8 mouse cellular contexts compared by ENCODE assay signal in the genomic region with DNA sequence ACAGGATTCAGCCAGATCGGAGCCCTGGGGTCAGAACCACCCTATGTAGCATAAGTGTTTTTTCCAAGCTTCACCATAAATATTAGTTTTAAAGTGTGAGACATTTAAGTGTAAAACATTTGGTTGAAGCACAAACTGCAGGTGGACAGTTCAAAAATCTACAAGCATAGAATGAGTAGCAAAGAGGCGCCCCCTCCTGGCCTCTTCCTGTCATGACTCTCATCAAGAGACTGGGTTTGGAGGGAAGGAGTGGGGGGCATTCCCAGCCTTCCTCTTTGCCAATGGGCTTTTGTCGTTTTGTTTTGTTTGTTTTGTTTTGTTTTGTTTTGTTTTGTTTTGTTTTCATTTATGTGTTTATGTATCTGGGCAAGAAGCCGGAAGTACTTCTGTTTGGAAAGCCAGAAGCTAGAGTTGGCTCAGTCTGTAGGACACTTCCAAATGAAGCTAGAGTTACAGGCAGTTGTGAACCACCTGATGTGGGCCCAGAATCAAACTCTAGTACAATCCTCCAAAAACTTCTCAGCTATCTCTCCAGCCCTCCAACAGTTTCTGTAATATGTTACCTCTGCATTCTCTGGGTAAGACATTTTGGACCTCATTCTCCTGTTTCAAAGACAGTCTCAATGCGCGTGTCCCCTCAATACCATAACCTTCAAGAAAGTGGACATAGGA. TPM values are rescaled to one million over a fixed set of nuclear protein-coding genes. Genes with fewer than 3 reads are reported as not detected.
DNase-seq lines count a peak whose midpoint lies in the region; ATAC-seq and TF ChIP-seq lines count a peak whose summit lies in the region.

No protein-coding gene starts in this region.

- H3K4me2 ChIP-seq in hindbrain, embryonic 14.5 days (replicated peaks) = no peak overlapping the region
- no peak overlapping the region for H3K4me2 ChIP-seq in hindbrain, embryonic 16.5 days (ENCODE audit: low read length)
- no peak overlapping the region for H3K4me2 ChIP-seq in midbrain, postnatal 0 days (ENCODE audit: low read depth, low read length, poor library complexity, severe bottlenecking)

- H3K9me3 ChIP-seq in hindbrain, embryonic 14.5 days (ENCODE audit: control insufficient read depth, low read length) = no peaks in the 10 kb centered on the region
- no peaks in the 10 kb centered on the region for H3K9me3 ChIP-seq in hindbrain, embryonic 16.5 days (ENCODE audit: control insufficient read depth, low read length)
- H3K9me3 ChIP-seq in ES-Bruce4 (replicated peaks; ENCODE audit: control insufficient read depth, insufficient read depth, low read length, poor library complexity, severe bottlenecking) = no peaks in the 10 kb centered on the region
- no peaks in the 10 kb centered on the region for H3K9me3 ChIP-seq in midbrain, postnatal 0 days (ENCODE audit: low read length)

- TF ChIP-seq POLR2A in ES-Bruce4 (IDR thresholded peaks at IDR 0.05; ENCODE audit: insufficient read depth, low read length) = no peak
- TF ChIP-seq POLR2A in thymus, adult 2 months (IDR thresholded peaks at IDR 0.05; ENCODE audit: control insufficient read depth, extremely low read depth, insufficient read depth, low read length, poor library complexity) = no peak

- no peak overlapping the region for H3K4me3 ChIP-seq in hindbrain, embryonic 14.5 days (replicated peaks; ENCODE audit: low read length)
- no peak overlapping the region for H3K4me3 ChIP-seq in hindbrain, embryonic 16.5 days (ENCODE audit: low read length)
- H3K4me3 ChIP-seq in ES-Bruce4 (ENCODE audit: low read depth, low read length) = no peak overlapping the region
- H3K4me3 ChIP-seq in midbrain, postnatal 0 days (ENCODE audit: low read depth, low read length) = no peak overlapping the region
- H3K4me3 ChIP-seq in thymus, adult 2 months (ENCODE audit: control insufficient read depth, insufficient read depth, low read length) = no peak overlapping the region

- no peak overlapping the region for H3K9ac ChIP-seq in hindbrain, embryonic 14.5 days
- H3K9ac ChIP-seq in hindbrain, embryonic 16.5 days (ENCODE audit: low read depth, low read length) = no peak overlapping the region
- H3K9ac ChIP-seq in ES-Bruce4 (ENCODE audit: low read depth, poor library complexity, severe bottlenecking) = no peak overlapping the region
- H3K9ac ChIP-seq in midbrain, postnatal 0 days (replicated peaks; ENCODE audit: low read length, poor library complexity, severe bottlenecking) = no peak overlapping the region

- H3K27me3 ChIP-seq in hindbrain, embryonic 14.5 days (ENCODE audit: control insufficient read depth, insufficient read depth, low read length) = no peaks in the 10 kb centered on the region
- H3K27me3 ChIP-seq in hindbrain, embryonic 16.5 days (replicated peaks; ENCODE audit: control insufficient read depth, insufficient read depth, low read length) = no peaks in the 10 kb centered on the region
- no peaks in the 10 kb centered on the region for H3K27me3 ChIP-seq in ES-Bruce4 (ENCODE audit: control insufficient read depth, insufficient read depth, low read length, poor library complexity, severe bottlenecking)
- H3K27me3 ChIP-seq in midbrain, postnatal 0 days (ENCODE audit: insufficient read depth, low read length) = no peaks in the 10 kb centered on the region
- H3K27me3 ChIP-seq in thymus, adult 2 months (ENCODE audit: control insufficient read depth, insufficient read depth, low read length) = no peaks in the 10 kb centered on the region

- peaks cover 10% of the 10 kb centered on the region; the same call in 1 of the 2 replicates for H3K4me1 ChIP-seq in hindbrain, embryonic 14.5 days (replicated peaks; ENCODE audit: control insufficient read depth, insufficient read depth, low read length)
- H3K4me1 ChIP-seq in hindbrain, embryonic 16.5 days (ENCODE audit: control insufficient read depth, insufficient read depth, low read depth, low read length) = peaks cover 3% of the 10 kb centered on the region; the same call in 1 of the 2 replicates
- no peaks in the 10 kb centered on the region for H3K4me1 ChIP-seq in ES-Bruce4 (ENCODE audit: control insufficient read depth, insufficient read depth, low read length)
- H3K4me1 ChIP-seq in midbrain, postnatal 0 days (ENCODE audit: insufficient read depth, low read length) = 0 out of 2 replicates have a peak, but pooled peaks cover 4% of the 10 kb centered on the region
- peaks cover 8% of the 10 kb centered on the region for H3K4me1 ChIP-seq in thymus, adult 2 months (replicated peaks; ENCODE audit: control insufficient read depth, insufficient read depth, low read length)

- no peak for ATAC-seq in hindbrain, embryonic 14.5 days (ENCODE audit: low FRiP score)
- no peak for ATAC-seq in hindbrain, embryonic 16.5 days
- no peak for ATAC-seq in midbrain, postnatal 0 days (ENCODE audit: low FRiP score)

- 65% methylated on average over 6 of the region's 6 CpGs for WGBS in hindbrain, embryonic 14.5 days
- WGBS in hindbrain, embryonic 16.5 days = 60% methylated on average over 6 of the region's 6 CpGs
- 60% methylated on average over 6 of the region's 6 CpGs for WGBS in midbrain, postnatal 0 days
- 59% methylated on average over 6 of the region's 6 CpGs for WGBS in thymus, adult 2 months

- peak; percentile 40 for TF ChIP-seq CTCF in ES-Bruce4 (IDR thresholded peaks at IDR 0.05; ENCODE audit: low read depth, low read length)
- TF ChIP-seq CTCF in midbrain, postnatal 0 days (IDR thresholded peaks at IDR 0.05) = peak; percentile 85
- no peak for TF ChIP-seq CTCF in thymus, adult 2 months (IDR thresholded peaks at IDR 0.05; ENCODE audit: borderline replicate concordance, control insufficient read depth, extremely low read depth, insufficient read depth, low read length, poor library complexity)

- DNase-seq in hindbrain, embryonic 14.5 days (ENCODE audit: low spot score) = peak; percentile 62
- peak; percentile 67 for DNase-seq in c-Kit-positive CD71-negative TER-119-negative erythroid progenitor cells, embryonic 14.5 days (ENCODE audit: low read depth)
- DNase-seq in gastrocnemius, postnatal 14 days = peak; percentile 67
- peak; percentile 44 to 72 for DNase-seq in layer of hippocampus, postnatal 25 days (ENCODE audit: extremely low spot score in 1 of 2, low spot score in 1 of 2)
- peak; percentile 82 for DNase-seq in midbrain, postnatal 0 days (ENCODE audit: low spot score)
- DNase-seq in thymus, adult 2 months = peak; percentile 61

- H3K36me3 ChIP-seq in hindbrain, embryonic 14.5 days (replicated peaks; ENCODE audit: control insufficient read depth, insufficient read depth) = peaks cover 8% of the 10 kb centered on the region; the same call in 1 of the 2 replicates
- H3K36me3 ChIP-seq in hindbrain, embryonic 16.5 days (ENCODE audit: control insufficient read depth, insufficient read depth, low read length) = peaks cover 2% of the 10 kb centered on the region; the same call in 1 of the 2 replicates
- no peaks in the 10 kb centered on the region; the same call in 1 of the 2 replicates for H3K36me3 ChIP-seq in ES-Bruce4 (ENCODE audit: control insufficient read depth, insufficient read depth, low read length, poor library complexity, severe bottlenecking)
- H3K36me3 ChIP-seq in midbrain, postnatal 0 days (ENCODE audit: insufficient read depth, low read length) = peaks cover 8% of the 10 kb centered on the region; the same call in 1 of the 2 replicates
- no peaks in the 10 kb centered on the region for H3K36me3 ChIP-seq in thymus, adult 2 months (ENCODE audit: control insufficient read depth, insufficient read depth, low read length)

- intact Hi-C loops in gastrocnemius, postnatal 14 days (cut with DNase I; ENCODE audit: low total_unique reads) = no loop called here

- no peak for TF ChIP-seq EP300 in ES-Bruce4 (IDR thresholded peaks at IDR 0.05; ENCODE audit: insufficient read depth, low read depth, low read length)

- H3K27ac ChIP-seq in hindbrain, embryonic 14.5 days = no peak overlapping the region
- no peak overlapping the region for H3K27ac ChIP-seq in hindbrain, embryonic 16.5 days (ENCODE audit: low read depth, low read length)
- H3K27ac ChIP-seq in ES-Bruce4 (ENCODE audit: insufficient read depth, low read length) = no peak overlapping the region
- no peak overlapping the region for H3K27ac ChIP-seq in midbrain, postnatal 0 days (ENCODE audit: low read depth, low read length)
- H3K27ac ChIP-seq in thymus, adult 2 months (ENCODE audit: control insufficient read depth, insufficient read depth, low read length) = no peak overlapping the region

RNA-seq across cellular contexts. Expression of gene Cdk5rap1, which starts 1.3 kb away (rescaled TPM):
- polyA plus RNA-seq in hindbrain, embryonic 14.5 days (2014; fragmentation: Nextera tagmentation; extraction: Ambion mirVana) = 14.2 and 20.3 TPM in 2 replicates
- polyA plus RNA-seq in hindbrain, embryonic 16.5 days (2015; fragmentation: Nextera tagmentation; extraction: Ambion mirVana) = 13.4 and 15.9 TPM in 2 replicates
- 23.8 and 27.1 TPM in 2 replicates for polyA plus RNA-seq in ES-Bruce4 (2011; ENCODE audit: insufficient read depth, insufficient read length, low read depth, missing spikeins)
- total RNA-seq in gastrocnemius, postnatal 14 days (2021) = 10 to 100 TPM in 1 of 2 experiments, 1 to 10 TPM in 1; 8.9 to 12.1 TPM
- 10 to 100 TPM; 17.7 to 18.7 TPM for total RNA-seq in layer of hippocampus, postnatal 25 days (2021)
- 10.8 and 12.4 TPM in 2 replicates for total RNA-seq in midbrain, postnatal 0 days (2014; rRNA removed)
- 5.4 and 6.2 TPM in 2 replicates for polyA plus RNA-seq in midbrain, postnatal 0 days (2015; fragmentation: Nextera tagmentation; extraction: Ambion mirVana)
- polyA plus RNA-seq in thymus, adult 2 months (2012; rRNA removed) = 14.2 and 16.3 TPM in 2 replicates

RNA-seq across cellular contexts. Expression of gene Snta1, which starts 33.8 kb away (rescaled TPM):
- 7.0 and 7.1 TPM in 2 replicates for polyA plus RNA-seq in hindbrain, embryonic 14.5 days (2014; fragmentation: Nextera tagmentation; extraction: Ambion mirVana)
- polyA plus RNA-seq in hindbrain, embryonic 16.5 days (2015; fragmentation: Nextera tagmentation; extraction: Ambion mirVana) = 14.0 and 15.1 TPM in 2 replicates
- 11.7 and 13.5 TPM in 2 replicates for polyA plus RNA-seq in ES-Bruce4 (2011; ENCODE audit: insufficient read depth, insufficient read length, low read depth, missing spikeins)
- 100 to 1,000 TPM; 146 to 210 TPM for total RNA-seq in gastrocnemius, postnatal 14 days (2021)
- 10 to 100 TPM; 39.1 to 44.3 TPM for total RNA-seq in layer of hippocampus, postnatal 25 days (2021)
- 28.0 and 32.0 TPM in 2 replicates for total RNA-seq in midbrain, postnatal 0 days (2014; rRNA removed)
- 15.4 and 15.8 TPM in 2 replicates for polyA plus RNA-seq in midbrain, postnatal 0 days (2015; fragmentation: Nextera tagmentation; extraction: Ambion mirVana)
- polyA plus RNA-seq in thymus, adult 2 months (2012; rRNA removed) = 5.8 and 9.6 TPM in 2 replicates
